Mouse (Mus musculus): ENCODE measurements around the gene Sgk2.

Sgk2 gene

GRCm38 (mm10) chr2:162987218-162987617 lies at the start of gene Sgk2:
Gene Sgk2, plus strand, starts transcription at chr2:162987330.
- DNase-seq = no peak

- no peak for DNase-seq
Measured at GRCm38 (mm10) chr2:162939562-162939961, 47.6 kb upstream of the Sgk2 start.

GRCm38 (mm10) chr2:162943148-162943846 lies 43.8 kb upstream of the Sgk2 start, which contains the start of gene L3mbtl1:
Gene L3mbtl1, plus strand, starts transcription at chr2:162943472.
- peak; percentile 48 for DNase-seq

GRCm38 (mm10) chr2:162943931-162944330 lies 43.2 kb upstream of the Sgk2 start:
- no peak for DNase-seq

- no peak for DNase-seq
Measured at GRCm38 (mm10) chr2:162946964-162947363, 40.2 kb upstream of the Sgk2 start.

- no peak for DNase-seq
Measured at GRCm38 (mm10) chr2:162947736-162948135, 39.4 kb upstream of the Sgk2 start.

GRCm38 (mm10) chr2:162948221-162948620 lies 38.9 kb upstream of the Sgk2 start:
- DNase-seq = no peak

- no peak for DNase-seq
Measured at GRCm38 (mm10) chr2:162950776-162951175, 36.4 kb upstream of the Sgk2 start.

GRCm38 (mm10) chr2:162956843-162957242 lies 30.3 kb upstream of the Sgk2 start:
- no peak for DNase-seq

GRCm38 (mm10) chr2:162961321-162961720 lies 25.8 kb upstream of the Sgk2 start:
- DNase-seq = no peak

GRCm38 (mm10) chr2:162966734-162967133 lies 20.4 kb upstream of the Sgk2 start:
- no peak for DNase-seq

GRCm38 (mm10) chr2:162968357-162968756 lies 18.8 kb upstream of the Sgk2 start:
- peak; percentile 66 for DNase-seq

- no peak for DNase-seq
Measured at GRCm38 (mm10) chr2:162969101-162969500, 18.0 kb upstream of the Sgk2 start.

- DNase-seq = no peak
Measured at GRCm38 (mm10) chr2:162970896-162971295, 16.2 kb upstream of the Sgk2 start.

- DNase-seq = no peak
Measured at GRCm38 (mm10) chr2:162972752-162973151, 14.4 kb upstream of the Sgk2 start.

- no peak for DNase-seq
Measured at GRCm38 (mm10) chr2:162973206-162973605, 13.9 kb upstream of the Sgk2 start.

GRCm38 (mm10) chr2:162973637-162974036 lies 13.5 kb upstream of the Sgk2 start:
- DNase-seq = no peak

GRCm38 (mm10) chr2:162975157-162975775 lies 11.9 kb upstream of the Sgk2 start:
- DNase-seq = no peak

GRCm38 (mm10) chr2:162976001-162976400 lies 11.1 kb upstream of the Sgk2 start:
- DNase-seq = no peak

GRCm38 (mm10) chr2:162984381-162984780 lies 2.7 kb upstream of the Sgk2 start:
- DNase-seq = no peak

GRCm38 (mm10) chr2:162985923-162986322 lies 1.2 kb upstream of the Sgk2 start:
- no peak for DNase-seq

GRCm38 (mm10) chr2:162986764-162987163 lies 366 bp upstream of the Sgk2 start:
- no peak for DNase-seq

- no peak for DNase-seq
Measured at GRCm38 (mm10) chr2:162988235-162988634, 1.1 kb downstream of the Sgk2 start.

- no peak for DNase-seq
Measured at GRCm38 (mm10) chr2:162991394-162992083, 4.4 kb downstream of the Sgk2 start.
